9 mouse cellular contexts compared by ENCODE assay signal in the genomic region with DNA sequence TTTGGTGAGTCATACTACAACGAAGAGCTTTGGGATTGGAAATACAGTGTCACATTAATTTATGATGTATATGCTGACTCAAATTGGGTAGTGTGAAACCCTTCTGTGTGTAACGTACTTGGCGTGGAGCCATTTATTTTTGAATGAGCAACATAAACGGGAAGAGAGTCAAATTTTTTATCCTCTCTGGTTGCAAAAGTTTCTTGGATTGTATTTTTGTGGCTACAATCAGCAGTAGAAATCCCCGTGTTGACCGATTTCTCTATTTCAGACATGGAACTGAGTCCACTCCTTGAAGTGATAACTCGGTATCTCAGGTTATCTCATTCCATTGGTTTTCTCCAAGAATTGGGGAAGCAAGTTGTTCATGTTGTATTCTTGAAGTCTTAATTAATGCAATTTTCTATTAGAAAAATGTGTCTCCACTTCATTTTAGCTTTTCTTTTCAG. TPM values are rescaled to one million over a fixed set of nuclear protein-coding genes. Genes with fewer than 3 reads are reported as not detected.
DNase-seq lines count a peak whose midpoint lies in the region; ATAC-seq and TF ChIP-seq lines count a peak whose summit lies in the region.
"Had no signal": no experiment of that assay in that cellular context is flagged by ENCODE, and none has a peak within 500 bp of the region (broad histone marks: within the 10 kb centered on the region; RNA-seq: fewer than 3 reads in every experiment).

No protein-coding gene starts in this region.

- WGBS in kidney, embryonic 16.5 days = 2% methylated on average over 7 of the region's 7 CpGs
- WGBS in intestine, embryonic 15.5 days = under 1% methylated on average over 7 of the region's 7 CpGs
- WGBS in midbrain, postnatal 0 days = 6% methylated on average over 7 of the region's 7 CpGs

- ATAC-seq in kidney, embryonic 16.5 days (ENCODE audit: low FRiP score, low TSS enrichment) = no peak
- ATAC-seq in intestine, embryonic 15.5 days = no peak
- no peak for ATAC-seq in midbrain, postnatal 0 days (ENCODE audit: low FRiP score)

- H3K9me3 ChIP-seq in kidney, embryonic 16.5 days (ENCODE audit: low read length) = no peaks in the 10 kb centered on the region
- no peaks in the 10 kb centered on the region for H3K9me3 ChIP-seq in intestine, embryonic 15.5 days
- no peaks in the 10 kb centered on the region for H3K9me3 ChIP-seq in midbrain, postnatal 0 days (ENCODE audit: low read length)

- no peak for DNase-seq in kidney, adult 9 months
- DNase-seq in brain, embryonic 14.5 days (ENCODE audit: low read depth) = peak; percentile 20
- DNase-seq in midbrain, postnatal 0 days (ENCODE audit: low spot score) = no peak
- DNase-seq in natural killer cell, adult 2 months (ENCODE audit: low spot score in 2 of 2) = no peak
- DNase-seq in layer of hippocampus, postnatal 25 days (ENCODE audit: extremely low spot score in 1 of 2, low spot score in 1 of 2) = no peak
- no peak for DNase-seq in left cerebral cortex, postnatal 4 days

- H3K27ac ChIP-seq in kidney, embryonic 16.5 days (ENCODE audit: low read length) = peak overlapping the region; percentile 99
- peak overlapping the region; percentile 100 for H3K27ac ChIP-seq in intestine, embryonic 15.5 days
- H3K27ac ChIP-seq in midbrain, postnatal 0 days (ENCODE audit: low read depth, low read length) = no peak overlapping the region

- peak overlapping the region; percentile 99 for H3K9ac ChIP-seq in kidney, embryonic 16.5 days (replicated peaks; ENCODE audit: low read length)
- peak overlapping the region; percentile 99 for H3K9ac ChIP-seq in intestine, embryonic 15.5 days
- peak overlapping the region; percentile 99 for H3K9ac ChIP-seq in midbrain, postnatal 0 days (replicated peaks; ENCODE audit: low read length, poor library complexity, severe bottlenecking)

- TF ChIP-seq CTCF in brain, embryonic 14.5 days (IDR thresholded peaks at IDR 0.05; ENCODE audit: borderline replicate concordance, extremely low read depth, insufficient read depth, insufficient read length) = no peak
- TF ChIP-seq CTCF in midbrain, postnatal 0 days (IDR thresholded peaks at IDR 0.05) = no peak

- no peaks in the 10 kb centered on the region for H3K27me3 ChIP-seq in kidney, embryonic 16.5 days (ENCODE audit: insufficient read depth, low read length)
- H3K27me3 ChIP-seq in intestine, embryonic 15.5 days (replicated peaks) = no peaks in the 10 kb centered on the region
- H3K27me3 ChIP-seq in midbrain, postnatal 0 days (ENCODE audit: insufficient read depth, low read length) = no peaks in the 10 kb centered on the region

- intact Hi-C loops in left cerebral cortex, postnatal 4 days (cut with DNase I) = no loop called here

- peak overlapping the region; percentile 89 for H3K4me2 ChIP-seq in kidney, embryonic 16.5 days (replicated peaks; ENCODE audit: low read depth, low read length)
- H3K4me2 ChIP-seq in intestine, embryonic 15.5 days (replicated peaks) = peak overlapping the region; percentile 64
- H3K4me2 ChIP-seq in midbrain, postnatal 0 days (ENCODE audit: low read depth, low read length, poor library complexity, severe bottlenecking) = peak overlapping the region; percentile 59

- no peaks in the 10 kb centered on the region for H3K36me3 ChIP-seq in kidney, embryonic 16.5 days (ENCODE audit: insufficient read depth, low read length)
- no peaks in the 10 kb centered on the region for H3K36me3 ChIP-seq in intestine, embryonic 15.5 days
- no peaks in the 10 kb centered on the region for H3K36me3 ChIP-seq in midbrain, postnatal 0 days (ENCODE audit: insufficient read depth, low read length)

- TF ChIP-seq POLR2A in brain, embryonic 14.5 days (IDR thresholded peaks at IDR 0.05; ENCODE audit: borderline replicate concordance, extremely low read depth, insufficient read depth, insufficient read length, poor library complexity, severe bottlenecking) = no peak

- H3K4me3 ChIP-seq in kidney, embryonic 16.5 days (ENCODE audit: low read length) = peak overlapping the region; percentile 84
- H3K4me3 ChIP-seq in intestine, embryonic 15.5 days (replicated peaks) = peak overlapping the region; percentile 97
- H3K4me3 ChIP-seq in midbrain, postnatal 0 days (ENCODE audit: low read depth, low read length) = peak overlapping the region; percentile 97

- H3K4me1 ChIP-seq in kidney, embryonic 16.5 days (ENCODE audit: insufficient read depth, low read length) = peaks cover 27% of the 10 kb centered on the region
- peaks cover 16% of the 10 kb centered on the region for H3K4me1 ChIP-seq in intestine, embryonic 15.5 days (replicated peaks)
- H3K4me1 ChIP-seq in midbrain, postnatal 0 days (ENCODE audit: insufficient read depth, low read length) = peaks cover 16% of the 10 kb centered on the region; the same call in 1 of the 2 replicates

RNA-seq across cellular contexts. Expression of a gene that starts 1.3 kb away (rescaled TPM):
- polyA plus RNA-seq in kidney, embryonic 16.5 days (2015; fragmentation: Nextera tagmentation; extraction: Ambion mirVana) = 68.4 and 75.1 TPM in 2 replicates
- polyA plus RNA-seq in brain, embryonic 14.5 days (2012; rRNA removed) = 107 and 115 TPM in 2 replicates
- polyA plus RNA-seq in intestine, embryonic 15.5 days (2015; fragmentation: Nextera tagmentation; extraction: Ambion mirVana) = 64.8 and 69.3 TPM in 2 replicates
- 141 and 143 TPM in 2 replicates for total RNA-seq in midbrain, postnatal 0 days (2014; rRNA removed)
- 107 and 114 TPM in 2 replicates for polyA plus RNA-seq in midbrain, postnatal 0 days (2015; fragmentation: Nextera tagmentation; extraction: Ambion mirVana)
- total RNA-seq in layer of hippocampus, postnatal 25 days (2021) = 100 to 1,000 TPM; 115 to 119 TPM
- total RNA-seq in left cerebral cortex, postnatal 4 days (2021) = 100 to 1,000 TPM; 132 to 134 TPM

RNA-seq across cellular contexts. Expression of a gene that starts 45.5 kb away (rescaled TPM):
- not detected in 2 replicates for polyA plus RNA-seq in kidney, embryonic 16.5 days (2015; fragmentation: Nextera tagmentation; extraction: Ambion mirVana)
- not detected in 2 replicates for polyA plus RNA-seq in brain, embryonic 14.5 days (2012; rRNA removed)
- polyA plus RNA-seq in intestine, embryonic 15.5 days (2015; fragmentation: Nextera tagmentation; extraction: Ambion mirVana) = not detected in 2 replicates
- total RNA-seq in midbrain, postnatal 0 days (2014; rRNA removed) = not detected in 2 replicates
- not detected in 2 replicates for polyA plus RNA-seq in midbrain, postnatal 0 days (2015; fragmentation: Nextera tagmentation; extraction: Ambion mirVana)
- not detected for total RNA-seq in layer of hippocampus, postnatal 25 days (2021)
- not detected for total RNA-seq in left cerebral cortex, postnatal 4 days (2021)
- total RNA-seq: common myeloid progenitor, adult 5-6 weeks had no signal
